Mouse (Mus musculus) megakaryocyte, embryonic 14.5 days (primary cell): Measurements from ENCODE around the gene Abcg4. TPM values are rescaled to one million over a fixed set of nuclear protein-coding genes. Genes with fewer than 3 reads are reported as not detected.
A peak's percentile ranks its signal among the peaks of the same experiment; 100 is the strongest.
"Not testable (repeated sequence)": the region's sequence is repeated elsewhere in the genome, so short reads cannot be mapped to it uniquely, and the experiment has no call there.

Experiments used
- H3K27me3 ChIP-seq: replicated peaks from 2 replicates; pipeline ENCODE3; 2012; ENCODE audit warnings: inconsistent platforms
- H3K36me3 ChIP-seq: replicated peaks from 2 replicates; pipeline ENCODE3; 2012; ENCODE audit warnings: low read length, inconsistent platforms, mixed read lengths
- H3K4me1 ChIP-seq: 2 replicates; pipeline ENCODE4 v1.6.1; 2012; ENCODE audit warnings: inconsistent platforms
- H3K4me3 ChIP-seq: replicated peaks from 2 replicates; pipeline ENCODE3; 2012; ENCODE audit warnings: moderate library complexity, mild to moderate bottlenecking, inconsistent platforms
- H3K9me3 ChIP-seq: 2 replicates; pipeline ENCODE4 v1.6.1; 2012; ENCODE audit warnings: inconsistent platforms
- FLI1 ChIP-seq: IDR thresholded peaks from 2 replicates; pipeline ENCODE4 v1.6.1; 2012; ENCODE audit warnings: low read length, inconsistent platforms, mixed read lengths
- GATA1 ChIP-seq: IDR thresholded peaks from 3 replicates; pipeline ENCODE4 v1.6.1; 2012; ENCODE audit warnings: mixed read lengths, low read length, inconsistent platforms, borderline replicate concordance
- polyA plus RNA-seq: library from polyadenylated mRNA; stranded (reverse); fragments of >175 nt; gene quantifications from 2 replicates; pipeline ENCODE4 v1.2.3, GENCODE M21; 2012; ENCODE audit warnings: low replicate concordance; ENCODE audit not compliant: insufficient read depth

Gene Abcg4
- polyA plus RNA-seq, 1 experiment: 0.19 TPM

DNA sequence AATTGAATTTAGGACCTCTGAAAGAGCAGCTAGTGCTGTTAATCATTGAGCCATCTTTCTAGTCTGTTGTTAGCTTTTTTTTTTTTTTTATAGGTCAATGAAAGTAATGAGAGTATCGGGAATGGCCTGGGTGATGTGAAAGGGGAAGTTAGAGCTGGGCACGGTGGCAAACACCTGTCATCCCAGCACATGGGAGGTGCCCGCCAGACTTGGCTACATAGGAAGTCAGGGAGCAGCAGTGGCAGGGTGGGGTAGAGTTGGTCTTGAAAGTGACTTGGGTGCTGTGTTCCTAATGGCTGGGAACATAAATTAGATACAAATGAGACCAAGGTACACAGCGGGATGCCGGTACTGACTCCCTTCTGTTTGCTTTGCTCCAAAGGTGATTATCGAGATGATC lies 42.3 kb upstream of the Abcg4 start:
- Histone ChIP-seq H3K27me3 (no peaks in the 10 kb centered on the region), H3K9me3 (no peaks in the 10 kb centered on the region), H3K4me1 (peaks cover 37% of the 10 kb centered on the region), H3K36me3 (peaks cover 54% of the 10 kb centered on the region), H3K4me3 (no peak overlapping the region)
- TF ChIP-seq GATA1 (no peak), FLI1 (no peak)

GRCm38 (mm10) chr9:44327926-44328325 lies 39.5 kb upstream of the Abcg4 start:
- peaks cover 40% of the 10 kb centered on the region for H3K4me1 ChIP-seq
- H3K27me3 ChIP-seq: no peaks in the 10 kb centered on the region
- H3K4me3 ChIP-seq: peak overlapping the region; percentile 96
- no peaks in the 10 kb centered on the region for H3K9me3 ChIP-seq
- TF ChIP-seq FLI1: no peak
- no peak for TF ChIP-seq GATA1
- peaks cover 44% of the 10 kb centered on the region for H3K36me3 ChIP-seq

GRCm38 (mm10) chr9:44327064-44327711 lies 38.8 kb upstream of the Abcg4 start:
- H3K4me3 ChIP-seq: peak overlapping the region; percentile 96
- TF ChIP-seq FLI1: no peak
- no peak for TF ChIP-seq GATA1
- no peaks in the 10 kb centered on the region for H3K27me3 ChIP-seq

DNA sequence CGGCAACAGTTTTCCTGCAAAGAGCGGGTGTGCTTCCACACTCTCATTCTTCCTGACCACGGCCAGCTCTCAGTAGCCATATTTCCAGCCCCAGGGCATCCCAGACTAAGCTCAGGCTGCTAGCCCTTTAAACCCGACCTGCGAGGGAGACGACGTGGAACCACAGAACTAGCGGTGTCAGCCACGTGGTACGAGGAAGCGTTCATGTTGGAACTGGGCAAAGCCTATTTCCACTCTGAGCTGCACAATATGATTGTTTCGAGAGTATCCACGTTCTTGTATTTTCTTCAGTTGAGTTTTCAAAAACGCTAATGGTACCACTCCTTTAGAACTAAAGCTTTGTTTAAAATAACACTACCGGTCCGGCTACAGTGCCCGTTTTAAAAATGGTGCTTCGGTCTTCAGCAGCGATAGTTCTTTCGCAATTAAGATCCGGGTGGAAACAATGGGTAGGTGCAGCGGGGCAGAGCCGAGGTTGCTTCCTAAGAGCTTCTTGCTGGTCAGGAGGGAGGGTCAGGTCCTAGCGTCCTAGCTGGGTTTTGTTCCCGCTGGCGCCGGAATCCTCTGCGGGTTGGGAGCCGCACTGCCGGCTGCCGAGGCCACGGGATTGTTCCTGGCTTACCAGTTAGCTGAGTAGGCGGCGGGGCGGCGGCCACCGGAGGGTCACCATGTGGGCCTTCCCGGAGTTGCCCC lies 38.1 kb upstream of the Abcg4 start:
- H3K9me3 ChIP-seq: no peaks in the 10 kb centered on the region

More at GRCm38 (mm10) chr9:44327064-44327711, 38.8 kb upstream of the Abcg4 start:
- peaks cover 43% of the 10 kb centered on the region for H3K4me1 ChIP-seq
- H3K36me3 ChIP-seq: peaks cover 37% of the 10 kb centered on the region
- H3K9me3 ChIP-seq: no peaks in the 10 kb centered on the region

DNA sequence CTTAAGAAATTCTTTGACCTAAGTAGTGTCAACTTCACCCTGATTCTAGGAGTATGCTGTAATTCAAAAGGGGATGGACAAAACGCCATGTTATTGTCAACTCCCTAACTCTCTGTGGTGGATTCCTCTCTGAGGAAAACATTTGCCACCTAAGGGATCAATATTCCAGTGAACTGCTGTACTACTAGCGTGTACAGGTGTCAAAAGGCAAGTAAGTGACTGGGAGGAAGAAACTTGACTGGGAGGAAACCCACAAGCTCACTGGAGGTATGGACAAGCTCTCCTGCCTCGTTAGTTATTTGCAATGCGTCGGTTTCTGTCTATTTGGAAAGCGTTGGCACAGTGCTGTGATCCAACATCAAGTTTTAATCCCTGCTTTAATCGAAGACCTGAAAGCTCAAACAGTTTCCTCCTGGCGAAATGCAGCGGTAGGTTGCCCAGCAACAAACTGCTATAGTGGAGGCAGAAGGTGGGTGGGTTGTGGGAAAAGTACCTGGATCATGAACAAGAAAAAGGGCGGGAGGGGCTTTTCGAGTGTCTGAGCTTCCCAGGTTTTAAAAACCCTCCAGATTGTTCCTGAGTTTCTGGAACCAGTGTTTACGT lies 37.5 kb upstream of the Abcg4 start, which contains the start of gene Dpagt1:
Gene Dpagt1 (plus strand): TSS at position 252 of the 603 bp plus-strand sequence.
- TF ChIP-seq FLI1 (no peak), GATA1 (no peak)
- peaks cover 55% of the 10 kb centered on the region for H3K4me1 ChIP-seq

More for the DNA sequence above, 38.1 kb upstream of the Abcg4 start:
- H3K27me3 ChIP-seq: no peaks in the 10 kb centered on the region
- H3K4me3 ChIP-seq: peak overlapping the region; percentile 96
- H3K4me1 ChIP-seq: peaks cover 50% of the 10 kb centered on the region
- peaks cover 31% of the 10 kb centered on the region for H3K36me3 ChIP-seq
- TF ChIP-seq FLI1 (no peak), GATA1 (no peak)

DNA sequence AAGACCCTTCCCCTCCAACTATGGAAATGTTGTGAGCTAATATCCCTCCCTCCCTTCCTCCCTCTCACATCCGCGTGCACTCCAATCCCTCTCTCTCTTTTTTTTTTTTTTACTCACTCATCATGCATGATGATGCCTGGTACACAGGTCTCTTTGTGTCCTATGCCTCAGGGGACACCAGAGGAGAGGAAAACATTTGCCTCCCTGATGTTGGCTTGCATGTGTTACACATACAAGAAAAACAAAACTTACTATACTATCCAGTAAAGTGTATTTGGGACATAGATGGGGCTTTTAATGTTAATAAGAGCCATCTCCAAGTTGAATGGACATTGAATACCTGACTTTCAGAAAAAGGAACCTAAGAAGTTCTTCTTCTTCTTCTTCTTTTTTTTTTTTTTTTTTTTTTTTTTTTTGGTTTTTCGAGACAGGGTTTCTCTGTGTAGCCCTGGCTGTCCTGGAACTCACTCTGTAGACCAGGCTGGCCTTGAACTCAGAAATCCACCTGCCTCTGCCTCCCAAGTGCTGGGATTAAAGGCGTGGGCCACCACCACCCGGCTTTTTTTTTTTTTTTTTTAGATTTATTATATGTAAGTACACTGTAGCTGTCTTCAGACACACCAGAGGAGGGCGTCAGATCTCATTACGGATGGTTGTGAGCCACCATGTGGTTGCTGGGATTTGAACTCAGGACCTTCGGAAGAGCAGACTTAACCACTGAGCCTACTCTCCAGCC lies 36.8 kb upstream of the Abcg4 start:
- not testable (repeated sequence) for H3K9me3 ChIP-seq, H3K27me3 ChIP-seq
- Histone ChIP-seq H3K4me1 (peaks cover 61% of the 10 kb centered on the region), H3K36me3 (peaks cover 18% of the 10 kb centered on the region), H3K4me3 (peak overlapping the region; percentile 96)

More for the DNA sequence above, 37.5 kb upstream of the Abcg4 start, which contains the start of gene Dpagt1:
- peak within 1 kb of the TSS; percentile 96 for H3K4me3 ChIP-seq
- no peaks in the 10 kb centered on the region for H3K27me3 ChIP-seq
- H3K36me3 ChIP-seq: peaks cover 25% of the 10 kb centered on the region
- no peaks in the 10 kb centered on the region for H3K9me3 ChIP-seq

GRCm38 (mm10) chr9:44324147-44324546 lies 35.7 kb upstream of the Abcg4 start:
- TF ChIP-seq FLI1: no peak
- no peak for TF ChIP-seq GATA1
- peaks cover 66% of the 10 kb centered on the region for H3K4me1 ChIP-seq
- peak overlapping the region; percentile 42 for H3K4me3 ChIP-seq
- H3K36me3 ChIP-seq: peaks cover 9% of the 10 kb centered on the region
- no peaks in the 10 kb centered on the region for H3K27me3 ChIP-seq
- H3K9me3 ChIP-seq: no peaks in the 10 kb centered on the region

- not testable (repeated sequence) for H3K36me3 ChIP-seq, H3K4me3 ChIP-seq, H3K9me3 ChIP-seq, H3K27me3 ChIP-seq
- H3K4me1 ChIP-seq: peaks cover 67% of the 10 kb centered on the region
Observed at GRCm38 (mm10) chr9:44323656-44324055, 35.2 kb upstream of the Abcg4 start.

DNA sequence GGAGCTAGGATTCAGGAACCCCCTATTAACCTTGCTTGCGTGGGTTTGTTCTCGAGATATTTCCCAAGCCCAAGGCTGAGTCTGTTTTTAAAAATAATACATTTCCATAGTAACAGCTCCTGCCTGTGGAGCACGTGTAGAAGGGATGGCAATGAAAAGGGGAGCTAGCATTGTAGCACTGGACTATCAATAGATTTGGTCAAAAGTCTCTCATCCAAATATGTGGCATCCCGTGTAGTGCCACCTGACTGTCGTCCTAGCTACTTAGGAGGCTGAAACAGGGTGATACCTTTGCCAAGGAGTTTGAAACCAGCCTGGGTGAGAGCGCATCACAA lies 32.4 kb upstream of the Abcg4 start:
- Histone ChIP-seq H3K4me1 (peaks cover 71% of the 10 kb centered on the region), H3K4me3 (peak overlapping the region; percentile 97), H3K27me3 (no peaks in the 10 kb centered on the region), H3K9me3 (no peaks in the 10 kb centered on the region), H3K36me3 (peaks cover 20% of the 10 kb centered on the region)
- TF ChIP-seq FLI1 (no peak), GATA1 (no peak)
